Mouse (Mus musculus) megakaryocyte progenitor cell, adult 5-6 weeks (primary cell): ENCODE measurements around the gene Osbpl2. TPM values are rescaled to one million over a fixed set of nuclear protein-coding genes. Genes with fewer than 3 reads are reported as not detected.
A peak's percentile ranks its signal among the peaks of the same experiment; 100 is the strongest.
"Not testable (repeated sequence)": the region's sequence is repeated elsewhere in the genome, so short reads cannot be mapped to it uniquely, and the experiment has no call there.

Experiments used
- ATAC-seq: replicated peaks from 2 replicates; pipeline ENCODE4 v1.8.0; 2016; ENCODE audit warnings: mild to moderate bottlenecking, moderate TSS enrichment, inconsistent platforms; ENCODE audit not compliant: poor library complexity
- total RNA-seq, 2 experiments: library from RNA; stranded (forward) in 1 of 2; stranded (reverse) in 1 of 2; fragments of 157-497, 149-512 nt in 1 of 2; fragments of 200-1000 nt in 1 of 2; gene quantifications; 2 replicates each; pipeline versions ENCODE4 v1.2.3 to v1.2.4; 2015 to 2017

Osbpl2 gene
- total RNA-seq, 2 experiments from 2014 or later: 20.0 to 40.8 TPM

- no peak for ATAC-seq
Observed at GRCm38 (mm10) chr2:180148551-180148950, 29.4 kb downstream of the Osbpl2 start.

- no peak for ATAC-seq
Observed at GRCm38 (mm10) chr2:180154796-180155195, 35.7 kb downstream of the Osbpl2 start.

- ATAC-seq: no peak
Observed at GRCm38 (mm10) chr2:180158627-180159026, 39.5 kb downstream of the Osbpl2 start.

GRCm38 (mm10) chr2:180165855-180166254 is 46.7 kb downstream of the Osbpl2 start:
- no peak for ATAC-seq

- ATAC-seq: no peak
Observed at GRCm38 (mm10) chr2:180166869-180167268, 47.8 kb downstream of the Osbpl2 start.

GRCm38 (mm10) chr2:180170151-180170805 is 51.2 kb downstream of the Osbpl2 start:
- ATAC-seq: no peak

- peak; percentile 83 for ATAC-seq
Observed at GRCm38 (mm10) chr2:180170806-180171521, 51.9 kb downstream of the Osbpl2 start, which contains the start of gene Adrm1. Gene Adrm1 (plus strand): TSS chr2:180171485.

- peak; percentile 29 for ATAC-seq
Observed at GRCm38 (mm10) chr2:180171522-180172070, 52.5 kb downstream of the Osbpl2 start.

GRCm38 (mm10) chr2:180172152-180172551 is 53.0 kb downstream of the Osbpl2 start:
- no peak for ATAC-seq

GRCm38 (mm10) chr2:180173163-180173562 is 54.1 kb downstream of the Osbpl2 start:
- peak; percentile 42 for ATAC-seq

- ATAC-seq: not testable (repeated sequence)
Observed at GRCm38 (mm10) chr2:180173711-180174110, 54.6 kb downstream of the Osbpl2 start.

GRCm38 (mm10) chr2:180174121-180174520 is 55.0 kb downstream of the Osbpl2 start:
- no peak for ATAC-seq

GRCm38 (mm10) chr2:180175725-180176124 is 56.6 kb downstream of the Osbpl2 start:
- ATAC-seq: no peak

GRCm38 (mm10) chr2:180181542-180181941 is 62.4 kb downstream of the Osbpl2 start:
- ATAC-seq: no peak

GRCm38 (mm10) chr2:180184011-180184751 is 65.1 kb downstream of the Osbpl2 start:
- ATAC-seq: no peak

GRCm38 (mm10) chr2:180184752-180185109 is 65.6 kb downstream of the Osbpl2 start:
- ATAC-seq: no peak

- no peak for ATAC-seq
Observed at GRCm38 (mm10) chr2:180185686-180186085, 66.6 kb downstream of the Osbpl2 start.

- no peak for ATAC-seq
Observed at GRCm38 (mm10) chr2:180187362-180187761, 68.3 kb downstream of the Osbpl2 start.

GRCm38 (mm10) chr2:180196610-180197322 is 77.7 kb downstream of the Osbpl2 start:
- ATAC-seq: peak; percentile 89

- no peak for ATAC-seq
Observed at GRCm38 (mm10) chr2:180197323-180198037, 78.4 kb downstream of the Osbpl2 start.
